Mouse (Mus musculus) brain, embryonic 14.5 days (tissue): ENCODE measurements around the gene Dusp8.

Experiments
- CTCF ChIP-seq: fragments of 200-500 bp; IDR thresholded peaks from 2 replicates; pipeline ENCODE4 v1.5.1; 2012; ENCODE audit warnings: inconsistent platforms, mild to moderate bottlenecking, moderate library complexity, borderline replicate concordance; ENCODE audit not compliant: insufficient read depth, insufficient read length; ENCODE audit errors: extremely low read depth
- POLR2A ChIP-seq: fragments of 200-500 bp; IDR thresholded peaks from 2 replicates; pipeline ENCODE4 v1.6.1; 2012; ENCODE audit warnings: mild to moderate bottlenecking, inconsistent platforms, borderline replicate concordance; ENCODE audit not compliant: poor library complexity, insufficient read depth, insufficient read length, severe bottlenecking; ENCODE audit errors: extremely low read depth

DNA sequence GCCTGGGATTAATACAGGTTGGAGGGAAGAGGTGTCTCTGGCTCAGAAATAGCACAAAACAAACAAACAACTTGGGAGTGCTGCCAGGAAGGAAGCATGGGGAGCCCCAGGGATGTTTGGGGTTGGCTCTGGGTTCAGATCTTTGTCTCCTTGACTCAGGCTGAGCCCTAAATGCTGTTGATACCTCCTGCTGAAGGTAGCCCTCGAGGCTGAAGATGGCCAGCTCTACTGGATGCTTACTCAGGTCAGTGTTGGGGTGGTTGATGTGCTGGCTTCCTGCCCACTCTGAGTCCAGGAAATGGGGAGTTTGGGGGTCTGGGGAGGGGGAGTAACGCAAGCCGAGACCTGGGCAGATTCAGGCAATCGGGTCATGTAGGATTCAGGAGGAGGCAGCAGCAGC, 1.1 kb upstream of the Dusp8 start:
- TF ChIP-seq CTCF (no peak), POLR2A (no peak)
